Mouse (Mus musculus): Measurements from ENCODE around the gene Megf6.

The Megf6 gene

DNA sequence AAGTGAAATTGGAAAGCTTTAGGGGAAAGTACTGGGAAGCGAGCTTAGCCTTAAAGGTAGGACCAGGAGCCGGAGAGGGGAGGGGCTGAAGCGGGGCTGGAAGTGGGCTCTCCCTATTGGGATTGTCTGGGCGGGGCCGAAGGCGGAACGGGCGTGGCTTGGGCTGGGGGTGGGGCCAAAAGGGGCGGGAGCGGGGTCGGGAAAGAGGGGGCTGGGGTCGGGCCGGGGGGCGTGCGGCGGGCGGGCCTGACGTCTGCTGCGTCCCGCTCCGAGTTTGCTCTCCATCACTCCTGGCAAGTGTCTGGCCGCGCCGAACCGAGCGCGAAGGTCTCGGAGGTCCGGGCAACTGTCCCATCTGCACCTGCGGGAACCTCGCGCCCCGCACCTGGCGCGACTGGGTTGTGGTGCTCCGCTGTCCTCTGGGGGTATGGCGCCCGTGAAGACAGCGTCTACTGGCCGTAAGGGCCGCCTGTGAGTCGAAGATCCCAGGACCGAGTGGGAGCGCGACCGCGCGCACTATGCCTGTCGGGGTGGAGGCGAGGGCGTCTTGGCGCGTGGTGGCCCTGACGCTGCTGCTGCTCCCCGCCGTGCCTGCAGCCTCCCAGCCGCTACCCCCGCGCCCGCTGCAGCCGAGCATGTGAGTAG lies at the start of gene Megf6:
Gene Megf6, plus strand, starts transcription at position 225 of the 645 bp plus-strand sequence.
- DNase-seq (ENCODE audit: low spot score): peak; percentile 63

DNA sequence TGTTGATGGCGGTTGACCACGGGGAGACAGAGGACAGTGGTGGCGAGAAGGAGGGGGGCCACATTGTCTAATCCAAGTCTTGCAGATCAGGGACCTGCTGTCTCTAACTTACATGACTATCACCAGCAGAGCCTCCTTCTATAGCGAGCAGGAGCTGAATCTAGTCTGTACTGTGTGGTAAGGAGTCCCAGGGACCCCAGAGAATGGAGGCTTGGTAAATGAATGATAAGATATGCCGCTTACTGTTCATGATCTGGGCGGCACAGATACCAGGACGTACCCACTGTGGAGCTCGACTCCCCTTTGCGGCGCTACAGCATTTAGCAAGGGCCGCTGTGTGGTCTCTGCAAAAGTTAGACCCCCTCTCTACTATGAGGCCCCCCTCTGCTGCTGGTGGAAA lies 48.7 kb upstream of the Megf6 start:
- no peak for DNase-seq (ENCODE audit: low spot score)

- no peak for DNase-seq (ENCODE audit: low spot score)
Measured at GRCm38 (mm10) chr4:154122374-154122773, 48.2 kb upstream of the Megf6 start.

GRCm38 (mm10) chr4:154123553-154123952 lies 47.0 kb upstream of the Megf6 start:
- no peak for DNase-seq (ENCODE audit: low spot score)

GRCm38 (mm10) chr4:154125202-154125601 lies 45.3 kb upstream of the Megf6 start:
- no peak for DNase-seq (ENCODE audit: low spot score)

DNA sequence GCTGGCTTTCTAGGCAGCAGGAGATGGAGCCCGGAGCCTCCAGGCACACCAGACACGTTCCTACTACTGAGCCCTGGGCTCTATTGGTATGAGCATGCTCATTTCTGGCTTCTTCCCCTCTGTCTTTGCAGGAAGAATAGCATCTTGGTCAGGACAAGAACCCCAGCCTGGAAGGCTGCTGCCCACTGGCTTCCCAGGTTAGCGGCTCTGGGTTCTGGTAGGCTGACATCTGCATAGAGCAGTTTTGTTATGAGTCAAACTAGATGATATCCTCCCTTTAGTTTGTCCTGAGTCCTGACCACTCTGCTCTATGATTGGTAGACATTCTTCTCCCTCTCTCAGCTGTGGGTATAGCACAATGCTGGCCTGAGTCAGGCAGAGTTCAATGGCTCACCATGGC lies 43.3 kb upstream of the Megf6 start:
- no peak for DNase-seq (ENCODE audit: low spot score)

DNA sequence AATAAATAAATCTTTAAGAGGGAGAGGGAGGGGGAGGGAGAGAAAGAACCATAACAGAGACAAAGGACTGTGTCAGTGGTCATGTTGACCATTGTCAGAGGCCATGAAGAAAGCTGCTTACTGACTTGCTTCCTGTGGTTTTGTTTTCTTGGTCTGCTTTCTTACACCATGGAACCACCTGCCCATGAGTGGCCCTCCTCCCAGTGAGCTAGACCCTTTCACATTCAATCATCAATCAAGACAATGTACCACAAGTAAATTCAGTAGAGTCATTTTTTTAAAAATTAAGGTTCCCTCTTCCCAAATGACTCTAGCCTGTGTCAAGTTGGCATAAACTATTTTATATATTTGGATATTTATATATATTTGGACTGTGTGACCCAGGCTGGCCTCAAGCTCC lies 40.6 kb upstream of the Megf6 start:
- no peak for DNase-seq (ENCODE audit: low spot score)

- DNase-seq (ENCODE audit: low spot score): no peak
Measured at GRCm38 (mm10) chr4:154131894-154132293, 38.6 kb upstream of the Megf6 start.

DNA sequence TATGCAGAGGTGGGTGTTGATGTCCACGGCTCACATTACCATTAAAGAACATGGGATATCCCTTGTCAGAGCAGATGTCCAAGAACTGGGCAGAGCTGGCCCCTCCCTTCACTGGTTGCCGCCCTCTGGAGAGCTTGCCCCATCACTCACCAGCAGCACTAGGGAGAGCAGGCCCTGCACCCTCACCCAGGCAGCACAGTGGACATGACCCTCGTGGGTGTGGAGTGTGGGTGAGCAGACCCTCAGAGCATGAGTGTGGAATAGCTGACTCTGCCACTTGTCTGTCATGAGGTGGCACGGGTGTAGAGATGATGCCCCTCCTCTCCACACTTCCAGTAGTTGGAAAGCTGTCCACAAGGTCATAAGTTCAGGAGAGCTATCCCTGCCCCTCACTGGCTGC lies 35.7 kb upstream of the Megf6 start:
- no peak for DNase-seq (ENCODE audit: low spot score)

DNA sequence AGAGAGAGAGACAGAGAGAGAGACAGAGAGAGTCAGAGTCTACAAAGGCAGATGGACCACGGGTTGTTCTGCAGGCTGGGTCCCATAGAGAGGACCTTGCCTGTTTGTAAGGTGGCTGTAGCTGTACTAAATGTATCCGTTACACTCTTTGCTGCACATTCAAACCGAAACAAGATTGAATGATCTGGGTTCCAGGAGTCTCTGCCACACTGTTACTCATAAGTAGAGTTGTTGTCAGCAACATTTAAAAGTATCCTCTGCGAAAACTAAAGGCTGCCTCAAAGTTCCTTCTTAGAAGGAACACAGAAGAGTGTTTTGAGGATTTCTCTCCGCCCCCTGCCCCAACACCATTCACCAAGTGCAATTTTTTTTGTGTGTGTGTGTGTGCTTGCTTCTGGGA lies 33.4 kb upstream of the Megf6 start:
- DNase-seq (ENCODE audit: low spot score): no peak

GRCm38 (mm10) chr4:154139671-154140181 lies 30.8 kb upstream of the Megf6 start:
- no peak for DNase-seq (ENCODE audit: low spot score)

- no peak for DNase-seq (ENCODE audit: low spot score)
Measured at GRCm38 (mm10) chr4:154140182-154140212, 30.5 kb upstream of the Megf6 start, which contains the start of gene Trp73. Gene Trp73, minus strand, starts transcription at chr4:154140208.

DNA sequence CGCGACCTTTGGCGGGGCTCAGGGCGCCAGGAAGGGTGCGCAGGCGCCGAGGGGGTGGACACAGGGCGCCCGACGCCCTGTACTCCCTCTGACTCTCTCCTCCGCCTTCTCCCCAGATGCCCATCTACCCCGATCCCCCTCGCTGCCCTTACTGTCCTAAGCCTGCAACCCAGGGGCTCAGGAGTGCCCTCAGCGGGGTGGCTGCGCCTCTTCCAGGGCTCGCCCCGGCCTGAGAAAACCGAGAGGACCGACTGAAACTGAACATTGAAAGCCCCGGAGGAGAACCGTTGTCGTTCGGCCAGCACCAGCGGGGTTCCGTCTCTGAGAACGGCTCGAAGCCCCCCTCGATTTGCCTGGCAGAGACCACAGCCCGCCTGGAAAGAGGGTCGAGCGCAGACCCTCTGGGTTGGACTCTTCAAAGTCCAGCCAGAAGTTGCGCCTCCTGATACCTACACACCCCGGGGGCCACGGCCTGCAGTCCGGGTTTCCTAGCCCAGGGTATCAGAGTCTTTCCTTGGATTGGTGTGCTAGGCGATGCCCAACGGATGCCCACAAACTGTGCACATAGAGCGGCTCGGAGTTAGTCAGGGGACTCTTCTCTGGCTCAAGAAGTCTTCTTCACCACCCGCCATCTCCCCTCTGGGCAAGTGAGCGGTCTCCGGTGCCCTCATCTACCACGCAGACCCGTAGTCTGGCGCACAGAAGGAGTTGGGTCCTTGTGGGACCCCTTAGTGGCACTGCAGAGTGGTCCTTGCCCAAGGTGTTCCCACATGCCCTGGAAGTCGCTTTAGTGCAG lies 30.1 kb upstream of the Megf6 start:
- DNase-seq (ENCODE audit: low spot score): no peak

GRCm38 (mm10) chr4:154141009-154141867 lies 29.3 kb upstream of the Megf6 start:
- DNase-seq (ENCODE audit: low spot score): no peak

DNA sequence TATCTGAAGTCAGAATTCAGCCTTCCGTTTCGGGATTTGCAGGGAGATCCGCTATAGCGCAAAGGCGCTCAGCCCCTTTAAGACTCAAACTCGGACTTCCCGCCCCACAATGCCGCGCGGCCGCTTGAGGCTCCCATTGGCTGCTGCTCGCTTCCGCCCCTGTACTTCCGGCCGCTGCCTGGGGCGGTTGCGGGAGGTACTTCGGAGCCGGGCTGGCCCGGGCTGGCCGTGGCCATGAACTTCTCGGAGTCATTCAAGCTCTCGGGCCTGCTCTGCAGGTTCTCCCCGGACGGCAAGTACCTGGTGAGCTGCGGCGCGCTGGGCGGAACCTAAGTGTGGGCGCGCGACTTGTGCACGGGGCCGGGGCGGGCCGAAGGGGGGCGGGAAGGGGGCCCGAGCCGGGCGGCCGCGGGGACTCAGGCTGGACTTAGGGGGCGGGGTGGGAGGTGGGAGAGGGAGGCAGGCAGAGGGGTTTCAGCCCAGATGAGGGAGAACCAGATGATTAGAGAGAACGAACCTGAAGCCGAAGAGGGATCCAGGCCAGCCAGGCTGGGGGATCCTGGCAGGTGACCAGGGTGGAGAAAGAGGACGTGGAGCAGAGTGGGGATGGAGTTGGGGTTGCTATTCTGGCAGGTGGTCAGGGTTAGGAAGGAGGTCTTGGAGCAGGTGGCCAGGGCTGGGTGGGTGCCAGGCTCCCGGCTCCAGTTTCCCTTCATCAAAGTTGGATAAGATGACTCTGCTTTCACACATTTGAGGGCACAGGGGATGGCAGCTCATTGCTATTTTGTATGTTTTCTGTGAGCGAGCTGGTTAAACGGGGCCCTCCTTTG lies 28.1 kb upstream of the Megf6 start, which contains the start of gene Wrap73:
Gene Wrap73, plus strand, starts transcription at position 162 of the 830 bp plus-strand sequence.
- DNase-seq (ENCODE audit: low spot score): peak; percentile 91

- DNase-seq (ENCODE audit: low spot score): no peak
Measured at GRCm38 (mm10) chr4:154144712-154145111, 25.8 kb upstream of the Megf6 start.

GRCm38 (mm10) chr4:154146342-154146741 lies 24.2 kb upstream of the Megf6 start:
- no peak for DNase-seq (ENCODE audit: low spot score)

GRCm38 (mm10) chr4:154154104-154154503 lies 16.4 kb upstream of the Megf6 start:
- no peak for DNase-seq (ENCODE audit: low spot score)

GRCm38 (mm10) chr4:154156050-154156449 lies 14.5 kb upstream of the Megf6 start:
- no peak for DNase-seq (ENCODE audit: low spot score)

DNA sequence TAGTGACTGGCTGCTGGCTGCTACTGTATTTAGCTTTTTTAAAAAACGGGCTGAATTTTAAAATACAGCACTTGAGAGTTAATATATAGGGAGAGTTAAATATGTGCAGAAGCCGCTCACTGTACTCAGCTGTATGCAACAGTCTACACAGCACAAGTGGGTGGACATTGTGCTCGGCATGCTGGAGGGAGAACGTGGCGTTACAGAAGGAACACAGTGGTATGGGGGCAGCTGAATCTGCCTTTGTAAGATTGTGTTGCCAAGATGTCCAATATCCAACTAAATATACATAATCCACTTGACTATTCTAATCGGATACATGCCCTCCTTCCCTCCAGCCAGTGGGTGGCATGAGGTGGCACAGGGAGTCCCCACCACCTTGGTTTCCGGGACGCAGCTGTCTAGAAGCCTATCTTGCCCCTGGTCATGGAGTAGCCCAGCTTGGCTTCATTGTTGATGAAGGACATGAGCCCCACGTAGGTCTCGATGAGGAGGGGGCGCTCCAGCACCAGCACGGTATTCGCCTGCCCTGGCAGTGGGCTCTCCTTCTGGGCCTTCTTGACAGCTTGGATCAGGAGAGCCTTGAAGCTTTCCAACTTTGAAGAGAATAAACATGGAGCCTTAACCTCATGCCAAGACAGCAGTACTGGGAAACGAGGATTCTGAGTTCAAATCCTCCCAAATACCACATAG lies 12.4 kb upstream of the Megf6 start:
- no peak for DNase-seq (ENCODE audit: low spot score)

- DNase-seq (ENCODE audit: low spot score): peak; percentile 87
Measured at GRCm38 (mm10) chr4:154159002-154159401, 11.5 kb upstream of the Megf6 start.

Measured in urinary bladder, postnatal 14 days (tissue).